Mouse (Mus musculus) hindbrain, embryonic 12.5 days (tissue): ENCODE data around the gene Rsph14. TPM values are rescaled to one million over a fixed set of nuclear protein-coding genes. Genes with fewer than 3 reads are reported as not detected.

Source experiments
- ATAC-seq: fragments of 200-750 bp; cut with Nextera tagmentation; 2 replicates; pipeline ENCODE4 v1.8.0; 2017; ENCODE audit warnings: moderate TSS enrichment; ENCODE audit not compliant: low FRiP score
- H3K27ac ChIP-seq: fragments of 300-500 bp; sonication (generic); 2 replicates; pipeline ENCODE4 v1.5.1; 2016; ENCODE audit warnings: mild to moderate bottlenecking
- H3K27me3 ChIP-seq: fragments of 300-500 bp; sonication (generic); 2 replicates; pipeline ENCODE4 v1.6.1; 2016; ENCODE audit warnings: mild to moderate bottlenecking
- H3K36me3 ChIP-seq: fragments of 300-500 bp; sonication (generic); 2 replicates; pipeline ENCODE4 v1.6.1; 2016; ENCODE audit warnings: mild to moderate bottlenecking
- H3K4me1 ChIP-seq: fragments of 300-500 bp; sonication (generic); 2 replicates; pipeline ENCODE4 v1.6.1; 2016
- H3K4me2 ChIP-seq: fragments of 300-500 bp; sonication (generic); replicated peaks from 2 replicates; pipeline ENCODE4 v1.6.1; 2016; ENCODE audit warnings: mild to moderate bottlenecking
- H3K4me3 ChIP-seq: fragments of 300-500 bp; sonication (generic); 2 replicates; pipeline ENCODE4 v1.5.1; 2016; ENCODE audit warnings: mild to moderate bottlenecking
- H3K9ac ChIP-seq: fragments of 300-500 bp; sonication (generic); 2 replicates; pipeline ENCODE4 v1.6.1; 2016; ENCODE audit warnings: mild to moderate bottlenecking, moderate library complexity
- H3K9me3 ChIP-seq: fragments of 300-500 bp; sonication (generic); replicated peaks from 2 replicates; pipeline ENCODE4 v1.6.1; 2016; ENCODE audit warnings: mild to moderate bottlenecking
- WGBS: fragments of 180-500 bp; shearing (Covaris S2); methylation state at CpG from one replicate; pipeline ENCODE4 v1.1.7; 2016; 5-methylcytosine and 5-hydroxymethylcytosine counted together
- polyA plus RNA-seq: library from polyadenylated mRNA; unstranded; fragments of >200 nt; fragmentation: Nextera tagmentation; extraction: Ambion mirVana; gene quantifications from 2 replicates; pipeline ENCODE4 v1.2.1, GENCODE M21; 2016

The Rsph14 gene
- polyA plus RNA-seq, 1 experiment from 2014 or later: 0.67 TPM

- Histone ChIP-seq H3K4me2 (no peak overlapping the region), H3K4me1 (peaks cover 3% of the 10 kb centered on the region; the same call in 1 of the 2 replicates), H3K9ac (no peak overlapping the region), H3K9me3 (no peaks in the 10 kb centered on the region; the same call in 1 of the 2 replicates), H3K27ac (no peak overlapping the region), H3K36me3 (no peaks in the 10 kb centered on the region), H3K4me3 (no peak overlapping the region), H3K27me3 (peaks cover 4% of the 10 kb centered on the region; the same call in 1 of the 2 replicates)
- 76% methylated on average over 2 of the region's 2 CpGs for WGBS
- no peak for ATAC-seq
These were observed 12.1 kb downstream of the Rsph14 start for GRCm38 (mm10) chr10:75020271-75020670.

- 79% methylated on average over 4 of the region's 4 CpGs for WGBS
- Histone ChIP-seq H3K27me3 (peaks cover 1% of the 10 kb centered on the region; the same call in 1 of the 2 replicates), H3K4me2 (no peak overlapping the region), H3K36me3 (peaks cover 3% of the 10 kb centered on the region; the same call in 1 of the 2 replicates), H3K9ac (no peak overlapping the region), H3K27ac (no peak overlapping the region), H3K9me3 (no peaks in the 10 kb centered on the region), H3K4me3 (no peak overlapping the region), H3K4me1 (peaks cover 4% of the 10 kb centered on the region; the same call in 1 of the 2 replicates)
- ATAC-seq: no peak
These were observed 15.9 kb downstream of the Rsph14 start for GRCm38 (mm10) chr10:75016481-75016880.

GRCm38 (mm10) chr10:75015465-75015864, 16.9 kb downstream of the Rsph14 start:
- Histone ChIP-seq H3K9ac (no peak overlapping the region), H3K36me3 (peaks cover 3% of the 10 kb centered on the region; the same call in 1 of the 2 replicates), H3K4me3 (no peak overlapping the region), H3K4me2 (no peak overlapping the region), H3K4me1 (peaks cover 4% of the 10 kb centered on the region; the same call in 1 of the 2 replicates), H3K27ac (no peak overlapping the region), H3K27me3 (no peaks in the 10 kb centered on the region), H3K9me3 (no peaks in the 10 kb centered on the region)
- WGBS: 64% methylated on average over 14 of the region's 14 CpGs
- ATAC-seq: no peak

- no peak for ATAC-seq
- WGBS: 87% methylated on average over 15 of the region's 15 CpGs
- no peaks in the 10 kb centered on the region for H3K9me3 ChIP-seq
- H3K4me3 ChIP-seq: no peak overlapping the region
- no peaks in the 10 kb centered on the region for H3K27me3 ChIP-seq
- H3K27ac ChIP-seq: no peak overlapping the region
- H3K4me1 ChIP-seq: peaks cover 24% of the 10 kb centered on the region
- H3K9ac ChIP-seq: no peak overlapping the region
- peaks cover 3% of the 10 kb centered on the region; the same call in 1 of the 2 replicates for H3K36me3 ChIP-seq
- no peak overlapping the region for H3K4me2 ChIP-seq
These were observed 21.7 kb downstream of the Rsph14 start for GRCm38 (mm10) chr10:75010704-75011103.

- Histone ChIP-seq H3K9ac (0 out of 2 replicates have a peak overlapping the region, but pooled peaks have one; percentile 0), H3K27ac (no peak overlapping the region)
- WGBS: 63% methylated on average over 8 of the region's 8 CpGs
These were observed 25.3 kb downstream of the Rsph14 start for GRCm38 (mm10) chr10:75006889-75007662.

GRCm38 (mm10) chr10:75004067-75004466, 28.3 kb downstream of the Rsph14 start:
- H3K27me3 ChIP-seq: no peaks in the 10 kb centered on the region
- no peaks in the 10 kb centered on the region for H3K9me3 ChIP-seq
- peaks cover 38% of the 10 kb centered on the region for H3K4me1 ChIP-seq
- no peak overlapping the region for H3K4me3 ChIP-seq
- ATAC-seq: no peak
- WGBS: 70% methylated on average over 3 of the region's 3 CpGs
- no peak overlapping the region for H3K27ac ChIP-seq
- no peaks in the 10 kb centered on the region for H3K36me3 ChIP-seq
- H3K4me2 ChIP-seq: no peak overlapping the region
- H3K9ac ChIP-seq: no peak overlapping the region

More at GRCm38 (mm10) chr10:75006889-75007662, 25.3 kb downstream of the Rsph14 start:
- H3K36me3 ChIP-seq: no peaks in the 10 kb centered on the region
- no peaks in the 10 kb centered on the region for H3K27me3 ChIP-seq
- H3K4me2 ChIP-seq: no peak overlapping the region
- H3K9me3 ChIP-seq: no peaks in the 10 kb centered on the region
- H3K4me1 ChIP-seq: peaks cover 22% of the 10 kb centered on the region
- H3K4me3 ChIP-seq: no peak overlapping the region
- no peak for ATAC-seq

- no peak overlapping the region for H3K4me2 ChIP-seq
- no peak overlapping the region for H3K27ac ChIP-seq
- WGBS: 83% methylated on average over 8 of the region's 8 CpGs
- no peaks in the 10 kb centered on the region for H3K36me3 ChIP-seq
- peaks cover 24% of the 10 kb centered on the region for H3K4me1 ChIP-seq
- no peak overlapping the region for H3K4me3 ChIP-seq
- no peaks in the 10 kb centered on the region for H3K9me3 ChIP-seq
- ATAC-seq: no peak
- no peak overlapping the region for H3K9ac ChIP-seq
- H3K27me3 ChIP-seq: no peaks in the 10 kb centered on the region
These were observed 31.0 kb downstream of the Rsph14 start for GRCm38 (mm10) chr10:75001391-75001790.

- 2% methylated on average over 17 of the region's 17 CpGs for WGBS
- Histone ChIP-seq H3K27me3 (0 out of 2 replicates have a peak, but pooled peaks cover under 1% of the 10 kb centered on the region), H3K4me3 (peak overlapping the region; percentile 5; the same call in 1 of the 2 replicates), H3K4me1 (peaks cover 47% of the 10 kb centered on the region), H3K27ac (peak overlapping the region; percentile 77), H3K4me2 (peak overlapping the region; percentile 50), H3K9me3 (no peaks in the 10 kb centered on the region), H3K9ac (peak overlapping the region; percentile 44; the same call in 1 of the 2 replicates), H3K36me3 (peaks cover 19% of the 10 kb centered on the region)
- peak; percentile 66 for ATAC-seq
These were observed 37.0 kb downstream of the Rsph14 start for GRCm38 (mm10) chr10:74995377-74995776.

- peaks cover 19% of the 10 kb centered on the region for H3K36me3 ChIP-seq
- 5% methylated on average over 5 of the region's 5 CpGs for WGBS
- H3K9me3 ChIP-seq: no peaks in the 10 kb centered on the region
- H3K27ac ChIP-seq: peak overlapping the region; percentile 77
- H3K4me1 ChIP-seq: peaks cover 46% of the 10 kb centered on the region
- 0 out of 2 replicates have a peak overlapping the region, but pooled peaks have one; percentile 3 for H3K9ac ChIP-seq
- H3K27me3 ChIP-seq: 0 out of 2 replicates have a peak, but pooled peaks cover 3% of the 10 kb centered on the region
- H3K4me2 ChIP-seq: peak overlapping the region; percentile 50
- peak overlapping the region; percentile 5; the same call in 1 of the 2 replicates for H3K4me3 ChIP-seq
- ATAC-seq: peak; percentile 54
These were observed 37.5 kb downstream of the Rsph14 start for GRCm38 (mm10) chr10:74994863-74995262.

GRCm38 (mm10) chr10:74990584-74991322, 41.6 kb downstream of the Rsph14 start:
- Histone ChIP-seq H3K27me3 (0 out of 2 replicates have a peak, but pooled peaks cover 3% of the 10 kb centered on the region), H3K36me3 (peaks cover 19% of the 10 kb centered on the region), H3K4me2 (no peak overlapping the region), H3K9me3 (no peaks in the 10 kb centered on the region), H3K4me1 (peaks cover 32% of the 10 kb centered on the region), H3K9ac (no peak overlapping the region; the same call in 1 of the 2 replicates), H3K27ac (no peak overlapping the region), H3K4me3 (no peak overlapping the region)
- 0 out of 2 replicates have a peak, but pooled peaks have one; percentile 5 for ATAC-seq
- WGBS: 45% methylated on average over 26 of the region's 26 CpGs

- no peak for ATAC-seq
- peaks cover 19% of the 10 kb centered on the region for H3K36me3 ChIP-seq
- H3K4me3 ChIP-seq: no peak overlapping the region
- H3K4me1 ChIP-seq: peaks cover 22% of the 10 kb centered on the region
- no peak overlapping the region for H3K4me2 ChIP-seq
- H3K27me3 ChIP-seq: 0 out of 2 replicates have a peak, but pooled peaks cover 3% of the 10 kb centered on the region
- no peaks in the 10 kb centered on the region for H3K9me3 ChIP-seq
- H3K9ac ChIP-seq: no peak overlapping the region
- no peak overlapping the region for H3K27ac ChIP-seq
- 74% methylated on average over 4 of the region's 4 CpGs for WGBS
These were observed 42.6 kb downstream of the Rsph14 start for GRCm38 (mm10) chr10:74989814-74990213.
